28 mouse cellular contexts compared by ENCODE assay signal in genomic region chr7:145333936-145334335, GRCm38 (mm10). TPM values are rescaled to one million over a fixed set of nuclear protein-coding genes. Genes with fewer than 3 reads are reported as not detected.
"Had no signal": no experiment of that assay in that cellular context is flagged by ENCODE, and none has a peak within 500 bp of the region (broad histone marks: within the 10 kb centered on the region; RNA-seq: fewer than 3 reads in every experiment).

No protein-coding gene starts in this region.

- H3K9ac ChIP-seq: kidney, embryonic 15.5 days; liver, embryonic 12.5 days; liver, embryonic 15.5 days; lung, embryonic 15.5 days; midbrain, embryonic 13.5 days; neural tube, embryonic 13.5 days; stomach, embryonic 15.5 days had no signal

- DNase-seq: kidney, adult 8-10 months; kidney, postnatal 10 days; kidney, postnatal 4 days; liver; lung, adult 18-20 months; lung, postnatal 36 days; retina, postnatal 1 day; right cerebral cortex, postnatal 25 days; spleen, adult 18-20 months; thymus, postnatal 25 days had no signal

- H3K36me3 ChIP-seq: kidney, embryonic 15.5 days; liver, embryonic 12.5 days; liver, embryonic 15.5 days; lung, embryonic 15.5 days; midbrain, embryonic 10.5 days; midbrain, embryonic 13.5 days; neural tube, embryonic 13.5 days; stomach, embryonic 15.5 days had no signal

- ATAC-seq: liver, embryonic 12.5 days; midbrain, embryonic 13.5 days; midbrain, embryonic 16.5 days had no signal

- H3K9me3 ChIP-seq: kidney, embryonic 15.5 days; liver, embryonic 12.5 days; liver, embryonic 15.5 days; lung, embryonic 15.5 days; midbrain, embryonic 10.5 days; midbrain, embryonic 13.5 days; neural tube, embryonic 13.5 days; stomach, embryonic 15.5 days had no signal

- H3K4me3 ChIP-seq: kidney, embryonic 15.5 days; liver, embryonic 12.5 days; liver, embryonic 15.5 days; lung, embryonic 15.5 days; megakaryocyte, embryonic 14.5 days; midbrain, embryonic 10.5 days; midbrain, embryonic 13.5 days; myocyte; neural tube, embryonic 13.5 days; stomach, embryonic 15.5 days had no signal

- H3K4me1 ChIP-seq: liver, embryonic 12.5 days; liver, embryonic 15.5 days had no signal

- H3K27me3 ChIP-seq: kidney, embryonic 15.5 days; liver, embryonic 12.5 days; liver, embryonic 15.5 days; lung, embryonic 15.5 days; midbrain, embryonic 13.5 days; neural tube, embryonic 13.5 days; stomach, embryonic 15.5 days had no signal

- H3K4me2 ChIP-seq: kidney, embryonic 15.5 days; liver, embryonic 12.5 days; liver, embryonic 15.5 days; lung, embryonic 15.5 days; midbrain, embryonic 13.5 days; neural tube, embryonic 13.5 days; stomach, embryonic 15.5 days had no signal

- H3K27ac ChIP-seq: kidney, embryonic 15.5 days; liver, embryonic 12.5 days; liver, embryonic 15.5 days; lung, embryonic 15.5 days; midbrain, embryonic 10.5 days; midbrain, embryonic 13.5 days; neural tube, embryonic 13.5 days; stomach, embryonic 15.5 days had no signal

RNA-seq across cellular contexts. Expression of gene Mrgprd, which starts 19.3 kb away (rescaled TPM):
- total RNA-seq: layer of hippocampus, adult 18-20 months; layer of hippocampus, postnatal 25 days; left cerebral cortex, adult 18-20 months; left cerebral cortex, postnatal 25 days; monocyte, adult 5-6 weeks; neutrophil, adult 5-6 weeks had no signal
- polyA plus RNA-seq: kidney, embryonic 15.5 days; limb, embryonic 11.5 days; liver, embryonic 12.5 days; liver, embryonic 15.5 days; lung, embryonic 15.5 days; midbrain, embryonic 10.5 days; midbrain, embryonic 13.5 days; midbrain, embryonic 16.5 days; myocyte; neural tube, embryonic 13.5 days; stomach, embryonic 15.5 days had no signal

RNA-seq across cellular contexts. Expression of gene Mrgprf, which starts 33.3 kb away (rescaled TPM):
- total RNA-seq: monocyte, adult 5-6 weeks; neutrophil, adult 5-6 weeks had no signal
- polyA plus RNA-seq: liver, embryonic 12.5 days had no signal
